Mouse (Mus musculus) embryonic fibroblast, embryonic 13.5 days (primary cell): ENCODE data around the gene Ly6f.

Source experiments
- CTCF ChIP-seq: IDR thresholded peaks from 2 replicates; pipeline ENCODE4 v1.5.1; 2011; ENCODE audit warnings: mild to moderate bottlenecking, control low read depth, low read length, moderate library complexity, borderline replicate concordance; ENCODE audit not compliant: insufficient read depth
- POLR2A ChIP-seq: IDR thresholded peaks from 2 replicates; pipeline ENCODE4 v1.6.1; 2011; ENCODE audit warnings: low read depth, mild to moderate bottlenecking, control low read depth, low read length, moderate library complexity

DNA sequence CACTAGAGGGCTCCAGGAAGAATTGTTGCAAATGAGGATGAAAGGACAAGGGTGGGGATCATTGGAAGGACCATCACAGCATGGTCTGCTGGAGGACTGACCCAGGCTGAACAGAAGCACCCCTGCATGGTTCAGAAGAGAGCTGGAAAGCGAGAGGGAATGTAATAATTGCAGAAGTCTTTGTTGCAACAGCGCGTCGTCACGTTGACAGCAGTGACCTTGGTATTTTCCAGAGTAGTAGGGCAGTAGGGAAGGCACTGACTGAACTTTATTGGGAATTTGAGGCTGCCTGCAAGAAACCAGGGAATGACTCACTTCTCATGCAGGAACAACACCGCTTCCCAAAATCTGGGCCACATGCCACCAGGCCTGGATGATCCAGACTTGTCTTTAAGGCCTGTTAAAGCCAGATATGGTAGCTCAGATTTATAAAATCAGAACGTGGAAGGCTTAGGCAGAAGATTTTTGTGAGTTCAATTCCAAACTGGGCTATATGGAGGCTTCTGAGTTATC lies 25.7 kb downstream of the Ly6f start:
- TF ChIP-seq POLR2A (no peak), CTCF (no peak)
